Mouse (Mus musculus) heart, embryonic 14.5 days (tissue): Measurements from ENCODE around the gene Prkcd. TPM values are rescaled to one million over a fixed set of nuclear protein-coding genes. Genes with fewer than 3 reads are reported as not detected.
A peak's percentile ranks its signal among the peaks of the same experiment; 100 is the strongest.

Experiments
- ATAC-seq: fragments of 200-750 bp; cut with Nextera tagmentation; 2 replicates; pipeline ENCODE4 v1.8.0; 2017; ENCODE audit warnings: low read depth, moderate TSS enrichment; ENCODE audit not compliant: insufficient number of reproducible peaks, insufficient read depth, low FRiP score
- H3K27ac ChIP-seq, 2 experiments: fragments of 200-500 bp in 1 of 2; fragments of 300-500 bp in 1 of 2; sonication (generic) in 1 of 2; replicated peaks in 1 of 2; 2 replicates each; pipeline ENCODE4 v1.5.1; 2012 to 2014; ENCODE audit warnings: low read depth in 2 of 2, low read length in 2 of 2, control low read depth in 1 of 2, mild to moderate bottlenecking in 1 of 2, mixed read lengths in 1 of 2; ENCODE audit not compliant: control insufficient read depth in 1 of 2, insufficient read depth in 1 of 2
- H3K27me3 ChIP-seq: fragments of 300-500 bp; sonication (generic); 2 replicates; pipeline ENCODE4 v1.6.1; 2014; ENCODE audit warnings: mild to moderate bottlenecking, low read length, control low read depth; ENCODE audit not compliant: control insufficient read depth, insufficient read depth
- H3K36me3 ChIP-seq: fragments of 300-500 bp; sonication (generic); 2 replicates; pipeline ENCODE4 v1.6.1; 2014; ENCODE audit warnings: mild to moderate bottlenecking, control low read depth, low read length, mixed read lengths; ENCODE audit not compliant: control insufficient read depth, insufficient read depth
- H3K4me1 ChIP-seq, 2 experiments: fragments of 200-500 bp in 1 of 2; fragments of 300-500 bp in 1 of 2; sonication (generic) in 1 of 2; 2 replicates each; pipeline ENCODE4 v1.6.1; 2012 to 2014; ENCODE audit warnings: low read length in 2 of 2, control low read depth in 1 of 2, mixed read lengths in 1 of 2; ENCODE audit not compliant: control insufficient read depth in 2 of 2, insufficient read depth in 2 of 2
- H3K4me2 ChIP-seq: fragments of 300-500 bp; sonication (generic); 2 replicates; pipeline ENCODE4 v1.6.1; 2014; ENCODE audit warnings: mild to moderate bottlenecking, low read length
- H3K4me3 ChIP-seq, 2 experiments: fragments of 200-500 bp in 1 of 2; fragments of 300-500 bp in 1 of 2; sonication (generic) in 1 of 2; 2 replicates each; pipeline ENCODE4 v1.5.1; 2012 to 2014; ENCODE audit warnings: low read length in 2 of 2, mild to moderate bottlenecking in 2 of 2, control low read depth in 1 of 2, low read depth in 1 of 2, moderate library complexity in 1 of 2; ENCODE audit not compliant: control insufficient read depth in 1 of 2, insufficient read depth in 1 of 2
- H3K9ac ChIP-seq: fragments of 300-500 bp; sonication (generic); 2 replicates; pipeline ENCODE4 v1.6.1; 2014; ENCODE audit warnings: mild to moderate bottlenecking, low read length
- H3K9me3 ChIP-seq: fragments of 300-500 bp; sonication (generic); 2 replicates; pipeline ENCODE4 v1.6.1; 2016; ENCODE audit warnings: low read length, control low read depth; ENCODE audit not compliant: control insufficient read depth
- WGBS: fragments of 180-500 bp; shearing (Covaris S2); extraction: QIAGEN DNeasy Blood & Tissue Kit; methylation state at CpG from one replicate; pipeline ENCODE4 v1.1.7; 2014; 5-methylcytosine and 5-hydroxymethylcytosine counted together
- polyA plus RNA-seq: library from polyadenylated mRNA; unstranded; fragments of >200 nt; fragmentation: Nextera tagmentation; extraction: Ambion mirVana; gene quantifications from 2 replicates; pipeline ENCODE4 v1.2.1, GENCODE M21; 2014

Gene Prkcd
- polyA plus RNA-seq, 1 experiment from 2014 or later, result 38.6 TPM

DNA sequence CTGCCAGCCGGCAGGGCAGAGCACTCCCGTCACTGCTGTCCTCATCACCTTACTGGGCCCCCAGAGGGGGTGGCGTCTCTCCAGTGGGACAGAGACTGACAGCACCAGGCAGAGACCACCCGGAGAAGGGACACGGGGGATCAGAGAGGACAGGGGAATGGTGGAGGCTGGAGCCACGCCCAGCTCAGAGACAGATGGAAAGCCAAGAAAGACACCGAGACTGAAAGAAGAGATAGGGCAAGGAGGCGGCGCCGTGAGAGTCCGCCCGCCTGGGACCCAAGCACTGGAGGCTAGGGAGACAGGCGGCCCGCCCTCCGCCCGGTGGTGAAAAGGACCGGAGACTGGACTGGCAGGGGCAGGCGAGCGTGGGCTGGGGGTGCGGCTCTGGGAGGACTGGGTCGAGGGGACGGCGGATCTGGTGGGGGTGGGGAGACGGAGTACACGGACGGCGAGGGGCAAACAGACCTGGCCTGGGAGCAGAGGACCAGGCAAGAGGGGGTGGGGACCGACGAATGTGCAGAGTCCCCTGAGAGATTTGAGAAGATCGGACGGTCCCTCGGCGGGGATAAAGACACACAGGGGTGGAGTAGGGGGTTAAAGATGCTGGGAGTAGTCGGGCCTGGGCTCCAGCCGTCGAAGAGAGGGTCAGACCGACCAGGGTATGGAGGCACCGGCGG, 741 bp downstream of the Prkcd start:
- peak overlapping the region; percentile 84 for H3K4me2 ChIP-seq
- peaks cover 3 to 21% of the 10 kb centered on the region in 2 experiments; a peak in 3 of 4 replicates for H3K4me1 ChIP-seq
- peak overlapping the region in 1 of 2 experiments; percentile 61; a peak in 2 of 4 replicates for H3K27ac ChIP-seq
- peak overlapping the region; percentile 65 to 80 for H3K4me3 ChIP-seq
- peak; percentile 20; the same call in 1 of the 2 replicates for ATAC-seq
- H3K36me3 ChIP-seq, result no peaks in the 10 kb centered on the region
- WGBS, result under 1% methylated on average over 39 of the region's 39 CpGs
- no peaks in the 10 kb centered on the region for H3K9me3 ChIP-seq
- H3K27me3 ChIP-seq, result no peaks in the 10 kb centered on the region
- peak overlapping the region; percentile 84 for H3K9ac ChIP-seq

DNA sequence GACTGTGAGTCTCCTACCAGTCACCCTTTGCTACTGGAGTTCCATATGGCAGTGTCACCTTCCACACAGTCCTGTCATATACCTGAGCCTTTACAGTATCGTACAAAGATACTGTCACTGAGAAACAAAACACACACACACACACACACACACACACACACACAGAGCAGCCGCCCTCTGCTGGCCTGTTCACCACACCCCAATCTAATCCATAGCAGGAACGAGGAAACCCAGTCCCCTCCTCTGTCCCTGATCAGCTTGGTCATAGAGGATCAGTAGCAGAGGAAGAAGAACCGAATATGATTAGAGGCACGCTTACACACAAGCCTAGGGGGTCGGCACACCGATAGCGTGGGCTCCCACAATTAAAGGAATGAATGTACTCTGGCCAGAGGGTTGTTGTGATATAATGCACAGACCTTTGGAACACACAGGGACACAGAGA, 1.7 kb downstream of the Prkcd start:
- Histone ChIP-seq H3K9me3 (no peaks in the 10 kb centered on the region), H3K27me3 (no peaks in the 10 kb centered on the region), H3K9ac (peak overlapping the region; percentile 84; the same call in 1 of the 2 replicates), H3K4me2 (peak overlapping the region; percentile 84), H3K4me1 (peaks cover 4 to 24% of the 10 kb centered on the region in 2 experiments; a peak in 3 of 4 replicates), H3K4me3 (peak overlapping the region; percentile 5 to 80; a peak in 3 of 4 replicates), H3K36me3 (no peaks in the 10 kb centered on the region), H3K27ac (peak overlapping the region in 1 of 2 experiments; percentile 61; a peak in 1 of 4 replicates)
- WGBS, result 52% methylated on average over 8 of the region's 8 CpGs
- ATAC-seq, result no peak

DNA sequence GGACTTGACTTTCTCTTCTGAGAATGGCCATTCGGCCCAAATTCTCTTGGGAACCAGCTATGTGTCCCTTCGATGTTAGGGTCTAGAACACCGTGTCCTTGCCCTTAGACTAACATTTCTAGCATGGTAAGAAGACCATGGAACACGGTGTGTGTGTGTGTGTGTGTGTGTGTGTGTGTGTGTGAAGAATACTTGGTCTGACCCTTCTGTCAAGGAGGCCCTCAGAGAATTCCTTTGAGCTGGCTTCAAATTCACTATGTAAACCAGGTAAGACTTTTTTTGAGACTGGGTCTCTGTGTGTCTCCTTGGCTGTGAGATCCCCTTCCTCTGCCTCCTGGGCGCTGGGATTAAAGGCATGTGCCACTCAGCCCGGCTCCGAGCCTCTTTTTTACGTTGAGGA, 3.5 kb downstream of the Prkcd start:
- H3K27ac ChIP-seq, result no peak overlapping the region
- 93% methylated on average over 8 of the region's 8 CpGs for WGBS
- H3K4me2 ChIP-seq, result no peak overlapping the region

DNA sequence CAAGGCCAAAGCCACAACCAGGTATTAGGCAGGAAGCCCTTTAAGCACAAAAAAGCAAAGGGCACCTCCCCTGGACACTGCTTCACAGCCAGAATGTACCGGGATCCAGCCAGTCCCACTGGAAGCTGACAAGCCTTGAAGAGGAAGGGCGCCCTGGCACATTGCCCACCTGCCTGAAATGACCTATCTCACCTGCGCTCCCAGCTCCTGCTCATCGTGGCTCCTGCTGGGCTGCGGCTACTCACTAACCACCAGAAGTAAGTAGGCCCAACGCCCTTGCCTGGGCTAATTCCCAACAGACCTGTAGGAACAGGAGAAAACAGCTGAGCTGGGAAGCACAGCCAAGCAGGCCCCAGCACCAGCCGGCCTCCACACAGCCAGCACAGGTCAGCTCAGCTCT, 3.9 kb downstream of the Prkcd start:
- Histone ChIP-seq H3K36me3 (no peaks in the 10 kb centered on the region), H3K27me3 (no peaks in the 10 kb centered on the region), H3K4me2 (no peak overlapping the region), H3K9me3 (no peaks in the 10 kb centered on the region), H3K4me1 (peaks cover 4 to 24% of the 10 kb centered on the region in 2 experiments; a peak in 3 of 4 replicates), H3K9ac (no peak overlapping the region), H3K4me3 (no peak overlapping the region), H3K27ac (no peak overlapping the region)
- WGBS, result 73% methylated on average over 7 of the region's 7 CpGs
- no peak for ATAC-seq

More for the DNA sequence above, 3.5 kb downstream of the Prkcd start:
- no peaks in the 10 kb centered on the region for H3K36me3 ChIP-seq
- ATAC-seq, result no peak
- peaks cover 4 to 24% of the 10 kb centered on the region in 2 experiments; a peak in 3 of 4 replicates for H3K4me1 ChIP-seq
- no peaks in the 10 kb centered on the region for H3K9me3 ChIP-seq
- no peak overlapping the region for H3K4me3 ChIP-seq
- no peaks in the 10 kb centered on the region for H3K27me3 ChIP-seq
- no peak overlapping the region for H3K9ac ChIP-seq

DNA sequence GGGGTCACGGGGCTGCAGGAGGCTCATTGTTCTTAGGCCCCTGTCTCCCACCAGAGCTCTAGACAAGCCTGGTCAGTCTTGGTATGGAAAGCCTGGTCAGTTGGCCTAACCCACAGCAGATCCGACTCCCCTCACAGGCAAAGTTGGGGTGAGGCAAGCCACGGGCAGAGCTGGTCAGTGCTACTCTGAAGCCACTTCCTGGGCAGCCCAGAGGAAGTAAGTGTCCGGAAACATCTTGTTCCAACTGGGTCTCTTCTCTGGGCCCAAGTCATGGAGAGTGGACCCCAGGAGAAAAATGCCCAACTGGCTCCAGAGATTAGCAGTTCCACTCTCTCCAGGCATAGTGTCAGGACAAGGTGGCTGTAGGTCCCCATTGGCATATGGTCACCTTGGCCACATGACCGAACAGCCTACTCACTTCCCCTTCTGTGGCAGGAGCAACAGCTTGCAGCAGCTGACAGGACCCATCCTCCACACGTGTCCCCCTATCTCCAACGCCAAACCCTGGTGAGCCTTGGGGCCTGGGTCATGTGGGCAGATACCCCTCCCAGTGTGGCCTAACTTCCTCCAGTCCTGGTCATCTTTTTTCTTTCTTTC, 5.9 kb downstream of the Prkcd start:
- Histone ChIP-seq H3K4me1 (peaks cover 2 to 16% of the 10 kb centered on the region in 2 experiments; a peak in 3 of 4 replicates), H3K27me3 (no peaks in the 10 kb centered on the region), H3K4me3 (no peak overlapping the region), H3K4me2 (no peak overlapping the region), H3K9ac (no peak overlapping the region), H3K27ac (no peak overlapping the region), H3K9me3 (no peaks in the 10 kb centered on the region), H3K36me3 (no peaks in the 10 kb centered on the region)
- WGBS, result 60% methylated on average over 7 of the region's 7 CpGs
- ATAC-seq, result no peak

DNA sequence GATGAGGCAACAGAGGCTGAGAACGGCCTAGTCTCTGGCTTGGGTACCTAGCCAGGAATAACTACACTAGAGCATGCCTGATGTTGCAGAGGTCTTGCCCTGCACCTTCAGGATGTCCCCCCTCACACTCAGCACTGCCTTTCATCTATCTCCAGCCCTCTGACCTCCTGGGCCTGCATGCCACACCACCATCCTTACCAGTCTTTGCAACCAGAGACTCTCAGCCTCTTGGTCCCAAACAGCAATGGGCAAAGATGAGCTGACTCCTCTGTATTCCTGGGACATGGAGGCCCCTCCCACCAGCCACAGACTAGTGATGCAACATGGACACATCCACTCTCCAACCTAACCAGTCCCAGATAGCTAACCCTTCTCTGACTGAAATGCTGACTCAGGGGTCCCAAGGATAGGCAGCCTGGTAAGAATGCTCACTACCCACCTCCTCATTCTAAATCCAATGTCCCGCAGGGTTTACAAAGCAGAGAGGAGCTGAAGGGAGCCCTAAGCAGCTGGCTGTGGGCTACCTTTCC, 7.2 kb downstream of the Prkcd start:
- Histone ChIP-seq H3K4me1 (peaks cover 8 to 11% of the 10 kb centered on the region in 2 experiments; a peak in 2 of 4 replicates), H3K27me3 (no peaks in the 10 kb centered on the region), H3K4me3 (no peak overlapping the region), H3K9me3 (no peaks in the 10 kb centered on the region), H3K4me2 (no peak overlapping the region), H3K9ac (no peak overlapping the region), H3K36me3 (no peaks in the 10 kb centered on the region), H3K27ac (no peak overlapping the region)
- WGBS, result 89% methylated on average over 2 of the region's 2 CpGs
- no peak for ATAC-seq

DNA sequence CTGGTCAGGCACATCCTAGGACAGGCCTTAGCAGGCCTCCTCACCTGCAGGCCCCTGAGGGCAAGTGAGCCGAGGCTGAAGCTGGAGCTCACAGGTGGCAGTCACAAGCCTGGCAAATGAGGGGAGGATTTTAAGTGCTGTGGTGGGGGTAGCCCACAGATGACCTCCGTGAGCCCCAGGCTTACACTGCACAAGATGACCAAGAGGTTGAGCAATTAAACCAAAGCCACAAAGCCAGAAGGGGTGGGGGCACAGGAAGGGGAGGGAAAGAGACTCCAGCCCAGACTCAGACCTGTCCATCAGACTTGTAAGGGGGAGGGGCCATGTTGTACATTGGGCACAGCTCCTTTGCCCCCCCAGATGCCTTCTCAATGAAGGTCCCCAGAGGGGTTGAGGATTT, 9.3 kb downstream of the Prkcd start:
- 64% methylated on average over 2 of the region's 2 CpGs for WGBS
- no peak overlapping the region for H3K4me2 ChIP-seq
- ATAC-seq, result no peak
- no peak overlapping the region for H3K9ac ChIP-seq
- H3K4me3 ChIP-seq, result no peak overlapping the region
- no peak overlapping the region for H3K27ac ChIP-seq
- no peaks in the 10 kb centered on the region for H3K27me3 ChIP-seq
- H3K36me3 ChIP-seq, result no peaks in the 10 kb centered on the region
- H3K4me1 ChIP-seq, result peaks cover 8 to 9% of the 10 kb centered on the region in 2 experiments; a peak in 2 of 4 replicates
- H3K9me3 ChIP-seq, result no peaks in the 10 kb centered on the region
